Mouse (Mus musculus) liver, adult 2 months (tissue): ENCODE measurements around the gene Itfg2. TPM values are rescaled to one million over a fixed set of nuclear protein-coding genes. Genes with fewer than 3 reads are reported as not detected.
A peak's percentile ranks its signal among the peaks of the same experiment; 100 is the strongest.

Experiments used
- DNase-seq: peaks from one replicate; pipeline ENCODE4 v3.0.0-alpha.2; 2011; ENCODE audit warnings: low read depth, low spot score; ENCODE audit errors: extremely low read depth
- H3K27ac ChIP-seq: fragments of 200-500 bp; replicated peaks from 2 replicates; pipeline ENCODE4 v1.5.1; 2012; ENCODE audit warnings: low read depth, mild to moderate bottlenecking, control low read depth, inconsistent platforms, low read length; ENCODE audit not compliant: insufficient read depth
- H3K27me3 ChIP-seq: fragments of 200-500 bp; 2 replicates; pipeline ENCODE4 v1.6.1; 2012; ENCODE audit warnings: mild to moderate bottlenecking, moderate library complexity, low read length, inconsistent platforms; ENCODE audit not compliant: control insufficient read depth, insufficient read depth
- H3K36me3 ChIP-seq: fragments of 200-500 bp; 2 replicates; pipeline ENCODE4 v1.6.1; 2012; ENCODE audit warnings: low read length, inconsistent platforms; ENCODE audit not compliant: control insufficient read depth, insufficient read depth
- H3K4me1 ChIP-seq: fragments of 200-500 bp; 2 replicates; pipeline ENCODE4 v1.6.1; 2011; ENCODE audit warnings: low read length; ENCODE audit not compliant: control insufficient read depth, insufficient read depth
- H3K4me3 ChIP-seq: fragments of 200-500 bp; 2 replicates; pipeline ENCODE4 v1.5.1; 2011; ENCODE audit warnings: low read depth, mild to moderate bottlenecking, control low read depth, low read length, moderate library complexity; ENCODE audit not compliant: insufficient read depth
- H3K79me2 ChIP-seq: fragments of 200-500 bp; 2 replicates; pipeline ENCODE4 v1.6.1; 2012; ENCODE audit warnings: inconsistent platforms, mild to moderate bottlenecking, low read length, moderate library complexity; ENCODE audit not compliant: control insufficient read depth, insufficient read depth
- H3K9ac ChIP-seq: fragments of 200-500 bp; 2 replicates; pipeline ENCODE4 v1.6.1; 2012; ENCODE audit warnings: low read depth, mild to moderate bottlenecking, control low read depth, inconsistent platforms, low read length
- CTCF ChIP-seq: fragments of 200-500 bp; IDR thresholded peaks from 2 replicates; pipeline ENCODE4 v1.5.1; 2011; ENCODE audit warnings: low read depth, low read length, control low read depth
- POLR2A ChIP-seq: fragments of 200-500 bp; IDR thresholded peaks from 2 replicates; pipeline ENCODE4 v1.6.1; 2011; ENCODE audit warnings: low read length, control low read depth; ENCODE audit not compliant: insufficient read depth; ENCODE audit errors: extremely low read depth
- WGBS: fragments of 180-500 bp; shearing (Covaris S2); methylation state at CpG from one replicate; pipeline ENCODE4 v1.1.7; 2018; 5-methylcytosine and 5-hydroxymethylcytosine counted together
- polyA plus RNA-seq: library from polyadenylated mRNA; depleted of rRNA; stranded (reverse); fragments of >200 nt; gene quantifications from 2 replicates; pipeline ENCODE4 v1.2.3, GENCODE M21; 2012
- total RNA-seq: library from RNA; depleted of rRNA; stranded (reverse); fragments of >200 nt; gene quantifications from 2 replicates; pipeline ENCODE4 v1.2.3, GENCODE M21; 2014

Gene Itfg2
- total and polyA plus RNA-seq, 2 experiments: 3.1 to 12.1 TPM

DNA sequence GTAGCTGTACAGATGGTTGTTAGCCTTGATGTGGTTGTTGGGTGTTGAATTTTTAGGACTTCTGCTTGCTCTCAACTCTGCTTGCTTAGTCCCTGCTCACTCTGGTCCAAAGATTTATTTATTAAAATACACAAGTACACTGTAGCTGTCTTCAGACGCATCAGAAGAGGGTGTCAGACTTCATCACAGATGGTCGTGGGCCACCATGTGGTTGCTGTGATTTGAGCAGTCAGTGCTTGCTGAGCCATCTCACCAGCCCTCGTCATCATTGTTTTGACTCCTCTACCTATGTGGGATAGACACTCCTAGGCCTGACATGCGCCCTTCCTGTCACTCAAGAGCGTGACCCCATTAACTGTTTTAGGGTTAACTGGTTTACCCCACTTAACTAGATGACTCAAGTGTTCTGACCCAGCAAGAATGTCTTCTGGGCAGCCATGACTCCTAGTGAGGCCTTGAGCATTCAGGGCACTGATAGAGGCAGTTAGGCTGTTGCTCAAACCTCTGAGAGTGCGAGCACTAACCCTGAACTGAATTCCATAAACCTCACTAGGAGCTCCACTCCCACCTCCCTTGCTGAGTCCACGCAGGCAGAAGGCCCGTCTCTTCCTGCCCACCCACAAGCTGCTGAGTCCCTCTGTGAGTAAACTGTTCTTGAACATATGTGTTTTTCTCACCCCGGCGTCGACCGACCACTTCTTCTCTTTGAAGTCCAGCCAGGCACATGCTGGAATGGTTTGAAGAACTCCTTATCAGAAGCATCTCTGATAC lies 31.3 kb upstream of the Itfg2 start:
- Histone ChIP-seq H3K9ac (no peak overlapping the region), H3K4me3 (no peak overlapping the region), H3K27ac (no peak overlapping the region), H3K79me2 (no peaks in the 10 kb centered on the region), H3K36me3 (no peaks in the 10 kb centered on the region), H3K4me1 (no peaks in the 10 kb centered on the region), H3K27me3 (no peaks in the 10 kb centered on the region)
- DNase-seq: no peak
- WGBS: 76% methylated on average over 12 of the region's 12 CpGs
- no peak for TF ChIP-seq CTCF
- TF ChIP-seq POLR2A: no peak

GRCm38 (mm10) chr6:128447063-128447462 lies 22.3 kb upstream of the Itfg2 start:
- H3K79me2 ChIP-seq: no peaks in the 10 kb centered on the region
- no peak for DNase-seq
- H3K4me3 ChIP-seq: no peak overlapping the region
- H3K36me3 ChIP-seq: no peaks in the 10 kb centered on the region
- TF ChIP-seq CTCF: no peak
- TF ChIP-seq POLR2A: no peak
- no peaks in the 10 kb centered on the region for H3K27me3 ChIP-seq
- H3K4me1 ChIP-seq: no peaks in the 10 kb centered on the region
- no peak overlapping the region for H3K9ac ChIP-seq
- no peak overlapping the region for H3K27ac ChIP-seq
- 89% methylated on average over 5 of the region's 5 CpGs for WGBS

DNA sequence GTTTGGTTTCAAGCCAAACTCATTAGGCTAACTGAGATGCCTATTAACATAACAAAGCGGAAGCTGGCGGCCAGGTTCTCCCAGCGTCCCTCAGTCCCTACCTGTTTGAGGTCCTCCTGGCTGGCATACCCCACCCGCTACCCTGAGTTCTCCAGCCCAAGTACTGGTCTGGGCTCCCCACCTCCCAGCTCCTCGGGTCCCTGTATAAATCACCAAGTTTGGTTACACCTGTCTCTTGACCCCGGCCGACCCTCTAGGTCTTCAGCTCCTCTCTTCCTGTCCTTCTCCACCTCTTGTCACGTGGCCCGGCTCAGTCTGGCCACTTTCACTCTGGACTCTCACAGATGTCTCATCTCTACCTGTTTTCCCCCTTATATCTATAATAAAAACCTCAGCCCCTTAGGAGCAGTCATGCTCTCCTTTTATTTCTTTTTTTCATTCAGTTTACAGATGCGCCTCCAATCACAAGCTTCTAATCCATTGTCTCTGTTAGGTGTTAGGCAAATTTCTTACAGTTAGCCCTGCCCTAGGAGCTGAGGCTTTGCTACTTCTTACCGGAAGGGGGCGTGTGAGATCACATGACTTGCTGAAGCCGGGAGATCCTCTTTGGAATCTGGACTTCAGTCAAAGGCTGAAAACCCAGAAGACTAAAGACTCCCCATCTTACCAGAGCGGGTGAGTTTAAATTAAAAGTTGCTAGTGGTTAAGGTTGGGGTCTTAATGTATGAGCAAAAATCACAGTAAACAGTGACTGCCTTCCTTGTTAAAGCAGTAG lies 21.2 kb upstream of the Itfg2 start:
- no peaks in the 10 kb centered on the region for H3K27me3 ChIP-seq
- H3K27ac ChIP-seq: no peak overlapping the region
- H3K79me2 ChIP-seq: no peaks in the 10 kb centered on the region
- TF ChIP-seq CTCF (peak; percentile 57; the same call in 1 of the 2 replicates), POLR2A (no peak)
- H3K9ac ChIP-seq: no peak overlapping the region
- H3K4me1 ChIP-seq: no peaks in the 10 kb centered on the region
- no peaks in the 10 kb centered on the region for H3K36me3 ChIP-seq
- 31% methylated on average over 14 of the region's 14 CpGs for WGBS
- H3K4me3 ChIP-seq: no peak overlapping the region
- peak; percentile 70 for DNase-seq

DNA sequence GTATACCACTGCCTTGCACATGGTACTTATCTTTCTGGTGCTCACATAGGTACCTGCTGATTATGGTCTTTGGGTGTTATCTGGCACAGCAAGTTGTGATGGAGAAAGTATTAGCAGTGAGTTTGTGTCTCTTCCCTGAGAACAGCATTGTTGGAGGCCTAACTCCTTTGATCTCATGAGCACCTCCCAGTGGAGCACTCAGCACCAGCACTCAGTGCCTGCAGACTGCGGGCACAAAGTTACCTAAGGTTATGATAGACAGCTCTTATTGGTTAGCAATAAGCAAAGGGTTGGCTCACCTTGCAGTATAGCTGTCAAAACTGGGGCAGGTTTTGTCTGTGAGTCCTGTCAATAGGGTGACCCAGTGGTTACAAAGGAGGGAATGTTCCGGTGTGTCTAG lies 15.5 kb upstream of the Itfg2 start:
- WGBS: 90% methylated on average over 2 of the region's 2 CpGs
- TF ChIP-seq CTCF (peak; percentile 19; the same call in 1 of the 2 replicates), POLR2A (no peak)
- Histone ChIP-seq H3K9ac (no peak overlapping the region), H3K36me3 (peaks cover 2% of the 10 kb centered on the region; the same call in 1 of the 2 replicates), H3K27me3 (no peaks in the 10 kb centered on the region), H3K79me2 (no peaks in the 10 kb centered on the region; the same call in 1 of the 2 replicates), H3K4me1 (peaks cover 17% of the 10 kb centered on the region), H3K27ac (no peak overlapping the region), H3K4me3 (no peak overlapping the region)
- DNase-seq: no peak

DNA sequence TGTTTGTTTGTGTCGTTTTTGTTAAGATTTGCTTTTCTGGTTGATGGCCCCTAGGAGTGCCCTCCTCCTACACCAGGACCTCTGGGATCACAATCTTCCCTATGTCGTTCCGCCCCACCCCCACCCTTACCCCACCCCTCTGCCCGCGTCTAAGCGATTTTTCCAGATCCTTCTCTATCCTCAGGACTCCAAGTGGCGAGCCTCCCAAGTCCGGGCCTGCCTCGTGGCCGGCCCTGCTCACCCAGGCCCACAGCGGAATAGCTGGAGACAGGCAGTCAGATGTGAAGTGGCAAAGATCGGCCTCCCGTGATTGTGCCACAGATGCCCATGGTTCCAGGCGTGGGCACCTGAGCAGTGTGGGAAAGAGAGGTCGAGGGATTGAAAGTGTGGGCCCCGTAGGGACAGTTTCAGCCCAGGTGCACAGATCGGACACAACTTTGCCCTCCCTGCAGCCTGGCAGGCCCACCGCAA lies 14.2 kb upstream of the Itfg2 start:
- Histone ChIP-seq H3K27ac (peak overlapping the region; percentile 61), H3K79me2 (no peaks in the 10 kb centered on the region; the same call in 1 of the 2 replicates), H3K27me3 (no peaks in the 10 kb centered on the region), H3K9ac (peak overlapping the region; percentile 49), H3K4me3 (peak overlapping the region; percentile 92), H3K36me3 (peaks cover 13% of the 10 kb centered on the region; the same call in 1 of the 2 replicates), H3K4me1 (peaks cover 19% of the 10 kb centered on the region)
- 23% methylated on average over 18 of the region's 18 CpGs for WGBS
- TF ChIP-seq CTCF (no peak), POLR2A (no peak)
- no peak for DNase-seq
